Mouse (Mus musculus) embryonic fibroblast, embryonic 13.5 days (primary cell): ENCODE measurements at regions not wholly inside any gene's neighbourhood (a gene's known extent, or its start where the extent isn't known, plus 50 kb on each side); places are given as distances from the start of the nearest gene placed in this dataset.

ENCODE experiments used
- H3K27ac ChIP-seq: 2 replicates; pipeline ENCODE4 v1.5.1; 2012; ENCODE audit warnings: low read length, control low read depth, inconsistent platforms; ENCODE audit not compliant: insufficient read depth
- H3K4me1 ChIP-seq: 2 replicates; pipeline ENCODE4 v1.6.1; 2011; ENCODE audit warnings: low read length; ENCODE audit not compliant: control insufficient read depth, insufficient read depth
- H3K4me3 ChIP-seq: 2 replicates; pipeline ENCODE4 v1.5.1; 2011; ENCODE audit warnings: mild to moderate bottlenecking, control low read depth, low read length; ENCODE audit not compliant: insufficient read depth
- CTCF ChIP-seq: IDR thresholded peaks from 2 replicates; pipeline ENCODE4 v1.5.1; 2011; ENCODE audit warnings: mild to moderate bottlenecking, control low read depth, low read length, moderate library complexity, borderline replicate concordance; ENCODE audit not compliant: insufficient read depth
- POLR2A ChIP-seq: IDR thresholded peaks from 2 replicates; pipeline ENCODE4 v1.6.1; 2011; ENCODE audit warnings: low read depth, mild to moderate bottlenecking, control low read depth, low read length, moderate library complexity

DNA sequence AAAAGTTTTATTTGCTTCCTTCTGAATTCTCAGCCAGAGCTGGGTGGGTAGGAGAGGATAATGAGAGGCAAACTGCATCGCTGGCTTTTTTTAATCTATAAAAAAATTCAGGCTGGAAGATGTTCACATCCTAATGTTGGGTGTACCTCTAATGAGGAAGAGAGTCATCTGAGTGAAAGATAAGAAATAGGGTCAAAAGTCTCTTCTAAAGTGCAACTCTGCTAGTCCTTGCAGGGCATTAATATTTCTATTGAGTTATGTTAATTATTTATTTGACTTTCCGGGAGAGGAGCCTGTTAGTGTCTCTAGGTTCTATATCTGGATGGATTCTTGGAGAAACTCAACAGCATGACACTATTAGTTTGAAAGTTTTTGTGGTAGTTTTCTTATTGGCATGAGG lies 182.2 kb upstream of the Camk1g start:
- Histone ChIP-seq H3K27ac (no peak overlapping the region), H3K4me3 (no peak overlapping the region), H3K4me1 (no peaks in the 10 kb centered on the region)
- TF ChIP-seq POLR2A (no peak), CTCF (no peak)

GRCm38 (mm10) chr1:193551340-193551739 lies 181.2 kb upstream of the Camk1g start:
- Histone ChIP-seq H3K27ac (no peak overlapping the region), H3K4me3 (no peak overlapping the region), H3K4me1 (no peaks in the 10 kb centered on the region; the same call in 1 of the 2 replicates)
- no peak for TF ChIP-seq CTCF
- no peak for TF ChIP-seq POLR2A

- Histone ChIP-seq H3K4me3 (no peak overlapping the region), H3K4me1 (no peaks in the 10 kb centered on the region; the same call in 1 of the 2 replicates), H3K27ac (no peak overlapping the region)
- no peak for TF ChIP-seq POLR2A
- no peak for TF ChIP-seq CTCF
These were observed 180.7 kb upstream of the Camk1g start for GRCm38 (mm10) chr1:193550761-193551160.

DNA sequence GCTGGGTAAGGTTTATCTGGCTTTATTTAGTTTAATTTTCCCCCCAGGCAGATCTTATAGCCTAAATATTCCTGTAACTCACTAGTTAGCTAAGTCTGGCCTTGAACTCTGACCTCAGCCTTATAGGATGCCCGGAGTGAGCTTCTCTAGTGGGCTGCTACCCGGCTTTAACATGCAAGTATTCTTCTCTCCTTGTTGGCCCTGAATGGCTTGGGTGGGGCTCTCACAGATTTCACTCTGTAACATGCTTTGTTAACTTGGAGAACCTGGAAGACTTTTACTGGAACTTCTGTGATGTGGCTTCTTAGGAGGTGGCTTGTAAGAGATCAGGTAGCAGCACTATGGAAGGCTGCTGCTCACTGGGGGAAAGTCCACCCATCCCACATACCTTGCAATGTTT lies 177.3 kb upstream of the Camk1g start:
- Histone ChIP-seq H3K4me3 (no peak overlapping the region), H3K27ac (no peak overlapping the region), H3K4me1 (no peaks in the 10 kb centered on the region; the same call in 1 of the 2 replicates)
- no peak for TF ChIP-seq CTCF
- TF ChIP-seq POLR2A = no peak

GRCm38 (mm10) chr1:193546044-193546432 lies 175.9 kb upstream of the Camk1g start:
- H3K27ac ChIP-seq = no peak overlapping the region
- no peak for TF ChIP-seq CTCF
- no peak for TF ChIP-seq POLR2A
- H3K4me1 ChIP-seq = no peaks in the 10 kb centered on the region; the same call in 1 of the 2 replicates
- H3K4me3 ChIP-seq = no peak overlapping the region

GRCm38 (mm10) chr1:193545406-193546043 lies 175.4 kb upstream of the Camk1g start:
- no peak overlapping the region for H3K27ac ChIP-seq
- no peaks in the 10 kb centered on the region; the same call in 1 of the 2 replicates for H3K4me1 ChIP-seq
- TF ChIP-seq POLR2A = no peak
- H3K4me3 ChIP-seq = no peak overlapping the region

GRCm38 (mm10) chr1:193544804-193545203 lies 174.7 kb upstream of the Camk1g start:
- no peak for TF ChIP-seq CTCF
- TF ChIP-seq POLR2A = no peak
- Histone ChIP-seq H3K4me1 (no peaks in the 10 kb centered on the region; the same call in 1 of the 2 replicates), H3K27ac (no peak overlapping the region), H3K4me3 (no peak overlapping the region)

- Histone ChIP-seq H3K27ac (no peak overlapping the region), H3K4me1 (no peaks in the 10 kb centered on the region; the same call in 1 of the 2 replicates), H3K4me3 (no peak overlapping the region)
- TF ChIP-seq POLR2A (no peak), CTCF (no peak)
These were observed 173.7 kb upstream of the Camk1g start for GRCm38 (mm10) chr1:193543834-193544233.

- no peak for TF ChIP-seq CTCF
- no peak for TF ChIP-seq POLR2A
- Histone ChIP-seq H3K4me1 (no peaks in the 10 kb centered on the region; the same call in 1 of the 2 replicates), H3K27ac (no peak overlapping the region), H3K4me3 (no peak overlapping the region)
These were observed 173.2 kb upstream of the Camk1g start for GRCm38 (mm10) chr1:193543284-193543683.

- no peak overlapping the region for H3K27ac ChIP-seq
- no peaks in the 10 kb centered on the region; the same call in 1 of the 2 replicates for H3K4me1 ChIP-seq
- TF ChIP-seq POLR2A (no peak), CTCF (no peak)
- no peak overlapping the region for H3K4me3 ChIP-seq
These were observed 172.0 kb upstream of the Camk1g start for GRCm38 (mm10) chr1:193541934-193542580.
